Mouse (Mus musculus) G1E (cell line): ENCODE data around the gene Ppme1.

ENCODE experiments used
- CTCF ChIP-seq: IDR thresholded peaks from 2 replicates; pipeline ENCODE4 v1.5.1; 2012; ENCODE audit warnings: low read depth, low read length, inconsistent platforms, mixed read lengths
- GATA1 ChIP-seq: IDR thresholded peaks from 2 replicates; pipeline ENCODE4 v1.6.1; 2012; ENCODE audit warnings: borderline replicate concordance, low read length, inconsistent platforms, mixed read lengths
- GATA2 ChIP-seq: IDR thresholded peaks from 2 replicates; pipeline ENCODE4 v1.6.1; 2012; ENCODE audit warnings: low read depth, low read length, inconsistent platforms, borderline replicate concordance
- TAL1 ChIP-seq: conservative IDR thresholded peaks from 2 replicates; pipeline ENCODE4 v1.6.1; 2012; ENCODE audit warnings: low read depth, low read length, inconsistent platforms, mixed read lengths

GRCm38 (mm10) chr7:100305894-100306293 lies 66.2 kb downstream of the Ppme1 start:
- TF ChIP-seq GATA1, result no peak
- no peak for TF ChIP-seq GATA2
- TF ChIP-seq CTCF, result no peak
- no peak for TF ChIP-seq TAL1
